Mouse (Mus musculus) spleen, embryonic (tissue): ENCODE results near the gene Ppdpf.

Experiments
- CTCF ChIA-PET: fragments of 350-600 bp; sonication (Branson Sonifier 250); formaldehyde crosslinking; loops from one replicate; lab custom pipeline; 2022; lab: Charles Lee

Ppdpf gene

GRCm38 (mm10) chr2:181218881-181219485 is 31.9 kb downstream of the Ppdpf start:
- CTCF ChIA-PET: interaction anchor here (0.6 kb wide), 1 partner anchor 77 kb away, joined by 16 read pairs; no protein-coding TSS in a partner anchor

DNA sequence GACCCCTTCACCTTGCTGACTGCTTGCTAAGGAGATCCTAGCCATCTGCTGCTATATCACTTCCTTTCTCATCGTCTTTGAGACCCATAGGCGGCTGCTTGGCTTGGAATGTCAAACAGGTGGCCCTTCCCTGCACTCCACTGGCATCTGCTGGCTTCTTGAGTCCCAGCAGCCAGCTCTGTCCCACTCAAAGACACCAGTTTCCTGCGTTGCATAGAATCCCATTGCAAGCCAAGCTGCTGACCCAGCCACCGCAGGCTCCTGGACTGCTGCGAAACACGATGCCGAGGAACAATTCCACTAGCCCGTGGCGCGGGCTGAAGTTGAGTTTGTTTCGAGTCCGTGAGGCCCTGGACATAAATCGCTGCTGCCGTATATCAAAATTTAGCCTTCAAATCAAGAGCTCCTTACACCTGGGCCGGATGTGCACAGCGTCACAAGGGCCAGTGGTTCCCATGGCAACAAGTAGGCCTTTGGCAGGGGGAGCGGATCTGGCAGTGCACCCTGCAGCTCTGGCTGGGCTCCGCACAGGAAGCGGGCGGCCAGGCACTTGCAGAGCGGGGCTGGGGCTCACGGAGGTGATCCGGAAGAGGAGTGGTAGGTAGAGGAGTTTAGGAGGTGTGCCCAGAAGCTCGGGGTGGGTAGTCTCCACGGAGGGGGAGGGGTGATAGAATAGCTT is 32.6 kb downstream of the Ppdpf start, which contains the start of gene Fndc11:
TSS of gene Fndc11 (plus strand) at position 476 of the 679 bp plus-strand sequence.
- CTCF ChIA-PET: interaction anchor here (0.6 to 0.8 kb wide), 2 partner anchors 33 to 76 kb away, joined by 3 to 16 read pairs; partner anchors contain the start of gene Ppdpf

DNA sequence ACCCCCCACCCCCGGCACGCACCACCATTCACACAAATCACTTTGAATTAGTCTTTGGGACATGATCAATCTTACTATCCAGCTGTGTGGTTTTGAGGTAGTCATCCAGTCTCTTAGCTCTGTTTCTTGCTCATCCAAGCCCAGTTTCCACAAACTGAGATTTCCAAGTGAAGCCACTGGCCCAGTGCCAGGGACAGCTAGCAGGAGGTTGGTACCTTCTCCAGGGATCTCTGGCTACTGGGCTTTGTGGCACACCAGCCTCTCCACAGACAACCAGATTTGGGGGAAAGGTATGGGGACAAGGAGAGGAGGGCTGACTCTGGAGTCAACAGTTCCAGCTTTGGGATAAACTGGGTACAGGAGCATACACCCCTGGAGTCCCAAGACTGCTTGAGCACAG is 33.3 kb downstream of the Ppdpf start:
- CTCF ChIA-PET: interaction anchor here (0.8 kb wide), 1 partner anchor 33 kb away, joined by 3 read pairs; the partner anchor contains the start of gene Ppdpf

DNA sequence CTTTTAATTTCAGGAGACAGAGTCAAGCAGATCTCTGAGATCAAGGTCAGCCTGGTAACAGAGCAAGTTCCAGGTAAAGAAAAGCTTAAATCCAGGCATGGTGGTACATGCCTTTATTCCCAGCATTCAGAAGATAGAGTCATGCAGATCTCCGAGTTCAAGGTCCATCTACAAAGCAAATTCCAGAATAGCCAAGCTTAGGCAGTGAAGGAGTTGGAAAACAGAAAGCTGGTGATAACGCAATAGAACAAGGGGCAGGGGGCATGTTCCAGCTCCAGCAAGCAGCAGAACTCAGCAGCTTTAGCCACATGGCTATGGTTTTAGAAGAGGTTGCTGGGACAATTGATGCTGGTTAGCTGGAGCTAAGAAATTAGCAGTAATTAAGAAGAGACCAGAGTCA is 37.9 kb downstream of the Ppdpf start:
- CTCF ChIA-PET: no interaction called here

DNA sequence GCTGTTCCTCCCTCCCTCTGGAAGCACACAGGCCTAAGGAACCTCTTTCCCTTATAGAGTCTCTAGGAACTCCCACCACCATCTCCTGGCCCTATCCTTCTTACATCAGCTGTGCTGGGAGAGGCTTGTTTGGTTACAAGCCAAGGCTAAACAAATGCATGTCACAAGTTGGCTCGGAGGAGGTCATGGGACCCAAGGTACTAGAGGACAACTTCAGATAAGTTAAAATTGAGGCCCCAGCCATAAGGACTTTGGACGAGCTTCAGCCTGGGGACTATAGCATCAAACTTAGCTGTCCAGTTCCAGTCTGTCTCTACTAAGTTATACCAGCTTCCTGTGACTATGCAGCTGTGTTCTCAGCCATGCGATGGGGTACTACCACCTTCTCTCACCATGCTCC is 40.1 kb downstream of the Ppdpf start:
- CTCF ChIA-PET: no interaction called here

GRCm38 (mm10) chr2:181228335-181228734 is 41.3 kb downstream of the Ppdpf start:
- CTCF ChIA-PET: interaction anchor here (0.6 kb wide), 1 partner anchor 103 kb away, joined by 9 read pairs; no protein-coding TSS in a partner anchor

- CTCF ChIA-PET: no interaction called here
Observed at GRCm38 (mm10) chr2:181231171-181231570, 44.1 kb downstream of the Ppdpf start.

GRCm38 (mm10) chr2:181233443-181233842 is 46.4 kb downstream of the Ppdpf start:
- CTCF ChIA-PET: no interaction called here

- CTCF ChIA-PET: no interaction called here
Observed at GRCm38 (mm10) chr2:181234680-181235079, 47.6 kb downstream of the Ppdpf start.

DNA sequence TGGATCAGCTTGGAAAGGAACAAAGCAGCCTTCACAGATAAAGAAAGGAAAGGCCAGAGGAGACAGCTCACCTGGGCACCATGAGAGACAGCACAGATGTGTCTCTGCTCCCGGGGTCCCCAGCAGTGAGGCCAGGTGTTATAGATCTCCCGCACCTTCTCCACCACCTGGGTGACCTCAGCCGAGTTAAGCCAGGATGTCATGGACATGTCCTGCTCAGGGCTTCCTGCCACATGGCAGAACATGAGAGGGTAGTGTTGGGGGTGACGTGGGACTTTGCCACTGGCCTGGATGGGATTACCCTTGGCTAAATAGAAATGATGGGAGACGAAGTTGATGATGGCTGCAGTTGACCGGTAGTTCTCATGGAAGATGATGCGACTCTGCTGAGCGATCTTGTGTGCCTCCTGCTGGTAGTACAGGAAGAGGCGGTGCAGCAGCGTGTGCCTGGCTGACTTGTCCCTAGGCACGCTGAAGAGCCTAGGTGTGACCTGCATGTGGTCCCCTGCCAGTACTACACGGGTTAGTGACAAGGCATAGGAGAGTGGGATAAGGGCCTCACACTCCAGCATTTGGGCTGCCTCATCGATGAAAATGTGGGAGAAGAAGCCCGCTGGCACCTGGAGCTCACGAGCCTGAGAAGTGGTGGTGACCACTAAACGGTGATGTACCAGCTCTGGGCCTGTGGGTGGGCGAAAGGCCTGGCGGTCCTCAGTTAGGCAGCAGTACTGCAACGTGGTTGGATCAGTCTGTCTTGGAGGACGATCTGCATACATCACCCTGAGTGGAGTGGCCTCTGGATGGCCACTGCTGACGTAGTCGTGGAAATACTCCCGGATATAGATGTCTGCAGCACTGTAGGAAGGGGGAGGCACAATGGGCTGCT is 48.9 kb downstream of the Ppdpf start:
- CTCF ChIA-PET: no interaction called here

DNA sequence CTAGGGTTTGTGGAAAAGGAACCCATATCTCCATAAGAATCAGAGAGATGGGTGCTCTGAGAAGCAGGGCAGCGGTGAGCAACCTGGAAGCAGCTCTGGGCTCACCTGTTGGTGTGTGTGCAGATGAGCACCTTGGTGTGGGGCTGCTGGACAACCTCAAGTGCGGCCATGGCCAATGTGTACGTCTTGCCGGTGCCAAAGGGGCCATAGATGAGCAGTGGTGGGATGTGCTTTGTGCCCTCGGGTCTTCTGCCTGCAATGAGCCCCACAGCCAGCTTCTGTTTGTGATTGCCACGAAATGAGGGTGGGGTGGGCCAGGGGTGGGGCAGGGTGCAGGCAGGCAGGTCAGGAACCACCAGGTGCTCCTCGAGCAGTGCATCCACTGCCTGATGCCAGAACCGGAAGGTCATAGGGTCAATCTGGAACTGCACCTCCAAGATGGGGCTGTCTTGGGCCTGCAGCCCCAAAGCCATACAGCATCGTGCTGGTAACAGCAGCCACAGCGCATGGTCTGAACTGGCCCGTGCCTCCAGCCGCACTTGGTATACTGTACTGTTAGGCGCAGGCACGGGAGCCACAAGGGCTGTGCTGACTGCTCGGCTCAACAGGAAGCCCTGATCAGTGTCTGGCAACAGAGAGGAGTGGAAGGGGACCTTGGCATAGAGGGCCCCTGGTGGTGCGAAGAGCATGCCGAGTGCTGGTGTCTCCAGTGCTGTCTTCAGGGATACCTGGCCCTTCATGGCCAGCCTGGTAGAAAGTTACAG is 50.4 kb downstream of the Ppdpf start:
- CTCF ChIA-PET: interaction anchor here (0.5 to 0.8 kb wide), 3 partner anchors 48 to 326 kb away, joined by 3 to 4 read pairs (median 4); no protein-coding TSS in a partner anchor

DNA sequence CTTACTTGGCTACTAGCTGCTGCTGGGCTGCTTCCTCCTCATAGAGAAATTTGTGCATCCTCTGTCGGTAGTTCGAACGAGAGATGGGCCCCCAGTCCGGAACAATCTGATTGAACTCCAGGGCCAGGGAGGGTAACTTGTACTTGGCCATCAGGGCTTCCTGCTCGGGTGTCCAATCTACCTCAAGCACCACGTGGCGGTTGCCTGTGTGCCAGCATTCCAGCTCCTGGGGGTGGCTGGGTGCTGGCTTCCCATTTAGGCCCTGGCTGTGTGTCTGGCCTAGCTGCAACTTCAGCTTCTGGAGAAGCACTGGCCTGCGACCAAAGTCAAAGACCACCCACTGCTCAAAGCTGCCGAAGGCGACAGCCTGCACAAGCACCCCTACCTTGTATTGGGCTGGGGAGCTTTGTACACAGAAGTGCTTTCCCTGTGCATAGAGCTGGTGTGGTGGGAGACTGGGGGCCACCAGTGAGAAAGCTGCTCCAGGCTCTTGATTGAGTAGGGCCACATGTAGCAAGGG is 51.1 kb downstream of the Ppdpf start:
- CTCF ChIA-PET: interaction anchor here (0.6 to 0.8 kb wide), 2 partner anchors 49 to 325 kb away, joined by 3 to 4 read pairs; no protein-coding TSS in a partner anchor
